Mouse (Mus musculus) CH12.LX (cell line): ENCODE measurements at regions not wholly inside any gene's neighbourhood (a gene's known extent, or its start where the extent isn't known, plus 50 kb on each side); places are given as distances from the start of the nearest gene placed in this dataset.

Source experiments
- DNase-seq: peaks from one replicate; pipeline ENCODE4 v3.0.0-alpha.2; 2013; ENCODE audit errors: extremely low read depth
- H3K27ac ChIP-seq: 2 replicates; pipeline ENCODE4 v1.5.1; 2012; ENCODE audit warnings: low read depth, mild to moderate bottlenecking, control low read depth, moderate library complexity; ENCODE audit not compliant: insufficient read depth
- H3K27me3 ChIP-seq: replicated peaks from 2 replicates; pipeline ENCODE3; 2012; ENCODE audit warnings: inconsistent platforms
- H3K36me3 ChIP-seq, 2 experiments: replicated peaks in 1 of 2; 2 replicates each; pipeline versions ENCODE3 to v1.6.1; 2012; ENCODE audit warnings: inconsistent platforms in 1 of 2, low read length in 1 of 2, mild to moderate bottlenecking in 1 of 2, mixed read lengths in 1 of 2, moderate library complexity in 1 of 2; ENCODE audit not compliant: control insufficient read depth in 1 of 2, insufficient read depth in 1 of 2
- H3K4me1 ChIP-seq, 2 experiments: 2 replicates each; pipeline ENCODE4 v1.6.1; 2012; ENCODE audit warnings: inconsistent platforms in 1 of 2, moderate library complexity in 1 of 2; ENCODE audit not compliant: insufficient read depth in 2 of 2, control insufficient read depth in 1 of 2
- H3K4me2 ChIP-seq: 2 replicates; pipeline ENCODE4 v1.6.1; 2012; ENCODE audit warnings: low read depth, mild to moderate bottlenecking, control low read depth; ENCODE audit not compliant: poor library complexity, insufficient read depth, severe bottlenecking
- H3K4me3 ChIP-seq, 3 experiments: fragments of 150-350 bp in 1 of 3; sonication (generic) in 1 of 3; replicated peaks in 1 of 3; 2 replicates each; pipeline versions ENCODE3 to v1.5.1; 2011 to 2012; ENCODE audit warnings: low read depth in 2 of 3, low read length in 2 of 3, mild to moderate bottlenecking in 2 of 3, moderate library complexity in 2 of 3, control low read depth in 1 of 3, improper control_type of control experiment in 1 of 3, inconsistent platforms in 1 of 3, mixed read lengths in 1 of 3; ENCODE audit not compliant: poor library complexity in 1 of 3
- H3K79me2 ChIP-seq: replicated peaks from 2 replicates; pipeline ENCODE4 v1.6.1; 2012; ENCODE audit warnings: mild to moderate bottlenecking, moderate library complexity; ENCODE audit not compliant: control insufficient read depth, poor library complexity, insufficient read depth, severe bottlenecking; ENCODE audit errors: extremely low read depth
- H3K9ac ChIP-seq: 2 replicates; pipeline ENCODE4 v1.6.1; 2012; ENCODE audit warnings: low read depth, mild to moderate bottlenecking, control low read depth, moderate library complexity; ENCODE audit not compliant: insufficient read depth
- H3K9me3 ChIP-seq: replicated peaks from 2 replicates; pipeline ENCODE3; 2012; ENCODE audit warnings: low read length, inconsistent platforms, mixed read lengths
- CHD2 ChIP-seq: IDR thresholded peaks from 2 replicates; pipeline ENCODE4 v1.6.1; 2011; ENCODE audit warnings: low read length, improper control_type of control experiment
- CTCF ChIP-seq, 2 experiments: IDR thresholded peaks in 1 of 2; conservative IDR thresholded peaks in 1 of 2; 2 replicates each; pipeline ENCODE4 v1.5.1; 2011 to 2012; ENCODE audit warnings: low read depth in 2 of 2, low read length in 2 of 2, improper control_type of control experiment in 1 of 2, inconsistent platforms in 1 of 2, mild to moderate bottlenecking in 1 of 2, moderate library complexity in 1 of 2
- E2F4 ChIP-seq: IDR thresholded peaks from 2 replicates; pipeline ENCODE4 v1.6.1; 2011; ENCODE audit warnings: low read depth, low read length, improper control_type of control experiment; ENCODE audit not compliant: insufficient replicate concordance
- ETS1 ChIP-seq: conservative IDR thresholded peaks from 2 replicates; pipeline ENCODE4 v1.6.1; 2012; ENCODE audit warnings: low read depth, mild to moderate bottlenecking, inconsistent platforms, low read length, improper control_type of control experiment, moderate library complexity
- GABPA ChIP-seq: IDR thresholded peaks from 2 replicates; pipeline ENCODE4 v1.6.1; 2012; ENCODE audit warnings: low read depth, low read length, improper control_type of control experiment, inconsistent platforms; ENCODE audit not compliant: insufficient replicate concordance
- HCFC1 ChIP-seq: IDR thresholded peaks from 2 replicates; pipeline ENCODE4 v1.6.1; 2012; ENCODE audit warnings: low read depth, mild to moderate bottlenecking, inconsistent platforms, low read length, improper control_type of control experiment
- IRF4 ChIP-seq: IDR thresholded peaks from 2 replicates; pipeline ENCODE4 v1.6.1; 2014; ENCODE audit warnings: low read depth, mild to moderate bottlenecking, inconsistent platforms, low read length, improper control_type of control experiment
- JUN ChIP-seq: IDR thresholded peaks from 2 replicates; pipeline ENCODE4 v1.6.1; 2011; ENCODE audit warnings: low read depth, mild to moderate bottlenecking, low read length, improper control_type of control experiment, moderate library complexity; ENCODE audit not compliant: insufficient read depth
- KAT2A ChIP-seq: IDR thresholded peaks from 2 replicates; pipeline ENCODE4 v1.6.1; 2012; ENCODE audit warnings: low read length, improper control_type of control experiment, inconsistent platforms; ENCODE audit not compliant: insufficient replicate concordance
- MEF2A ChIP-seq: IDR thresholded peaks from 2 replicates; pipeline ENCODE4 v1.6.1; 2014; ENCODE audit warnings: low read depth, mild to moderate bottlenecking, inconsistent platforms, low read length, improper control_type of control experiment, borderline replicate concordance
- PAX5 ChIP-seq: IDR thresholded peaks from 2 replicates; pipeline ENCODE4 v1.6.1; 2012; ENCODE audit warnings: low read length, inconsistent platforms, mixed read lengths
- POLR2A ChIP-seq: IDR thresholded peaks from 2 replicates; pipeline ENCODE4 v1.6.1; 2011; ENCODE audit warnings: low read depth, mild to moderate bottlenecking, improper control_type of control experiment, low read length
- RAD21 ChIP-seq: IDR thresholded peaks from 2 replicates; pipeline ENCODE4 v1.6.1; 2011; ENCODE audit warnings: low read depth, mild to moderate bottlenecking, low read length, improper control_type of control experiment, moderate library complexity
- RCOR1 ChIP-seq: conservative IDR thresholded peaks from 2 replicates; pipeline ENCODE4 v1.6.1; 2012; ENCODE audit warnings: low read depth, mild to moderate bottlenecking, inconsistent platforms, low read length, improper control_type of control experiment
- SIN3A ChIP-seq: IDR thresholded peaks from 2 replicates; pipeline ENCODE4 v1.6.1; 2012; ENCODE audit warnings: low read length, improper control_type of control experiment, inconsistent platforms
- SMC3 ChIP-seq: IDR thresholded peaks from 2 replicates; pipeline ENCODE4 v1.6.1; 2011; ENCODE audit warnings: low read depth, low read length, improper control_type of control experiment
- TBP ChIP-seq: conservative IDR thresholded peaks from 2 replicates; pipeline ENCODE4 v1.6.1; 2011; ENCODE audit warnings: low read depth, low read length, improper control_type of control experiment
- UBTF ChIP-seq: IDR thresholded peaks from 2 replicates; pipeline ENCODE4 v1.6.1; 2012; ENCODE audit warnings: low read depth, mild to moderate bottlenecking, inconsistent platforms, low read length, improper control_type of control experiment, moderate library complexity
- USF2 ChIP-seq: conservative IDR thresholded peaks from 2 replicates; pipeline ENCODE4 v1.6.1; 2011; ENCODE audit warnings: low read depth, low read length, improper control_type of control experiment
- ZMIZ1 ChIP-seq: IDR thresholded peaks from 2 replicates; pipeline ENCODE4 v1.6.1; 2012; ENCODE audit warnings: low read depth, mild to moderate bottlenecking, inconsistent platforms, low read length, improper control_type of control experiment
- ZNF384 ChIP-seq: IDR thresholded peaks from 2 replicates; pipeline ENCODE4 v1.6.1; 2012; ENCODE audit warnings: low read depth, low read length, improper control_type of control experiment, inconsistent platforms
- dilution Hi-C: fragments of 300-500 bp; cut with MboI; formaldehyde crosslinking; loops from 2 replicates; pipeline ENCODE4 v1.14.3; 2020; ENCODE audit warnings: low sequenced_read_pairs; ENCODE audit not compliant: extremely low pct_unique_long_range_greater_than_20kb, extremely low pct_ligation_motif_present
- in situ Hi-C: fragments of 300-500 bp; cut with MboI; formaldehyde crosslinking; loops from 3 replicates; pipeline ENCODE4 v1.14.3; 2019; ENCODE audit warnings: low sequenced_read_pairs, low pct_ligation_motif_present, low pct_unique_long_range_greater_than_20kb, mixed read lengths

DNA sequence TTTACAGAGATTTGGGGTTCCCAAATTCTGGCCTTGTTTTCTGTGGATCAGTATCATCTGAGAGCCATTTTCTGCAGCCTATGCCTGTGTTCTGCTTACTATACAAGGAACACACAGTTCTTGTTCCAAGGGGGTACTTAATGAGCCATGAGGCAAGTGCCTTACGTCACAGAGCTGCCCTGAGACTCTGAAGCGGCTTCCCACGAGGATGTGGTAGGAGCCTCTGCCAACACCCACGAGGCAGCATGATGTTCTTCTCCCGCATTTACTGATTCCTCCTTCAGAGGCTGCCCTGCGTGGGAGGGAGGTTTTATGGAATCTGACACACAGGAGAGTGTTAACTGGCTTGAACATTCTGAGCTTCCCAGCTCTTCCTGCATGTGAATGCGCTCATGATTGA lies 101.4 kb upstream of the Tbl1x start:
- Histone ChIP-seq H3K27ac (no peak overlapping the region), H3K9ac (no peak overlapping the region), H3K9me3 (no peaks in the 10 kb centered on the region), H3K4me3 (no peak overlapping the region), H3K79me2 (no peaks in the 10 kb centered on the region), H3K27me3 (no peaks in the 10 kb centered on the region), H3K4me2 (no peak overlapping the region), H3K4me1 (no peaks in the 10 kb centered on the region), H3K36me3 (no peaks in the 10 kb centered on the region)
- TF ChIP-seq MEF2A (no peak), KAT2A (no peak), ZMIZ1 (no peak), CTCF (conservative IDR thresholded peaks at IDR 0.05 in 1 of 2, IDR thresholded peaks at IDR 0.05 in 1 of 2; ENCODE audit: low read depth in 2 of 2, low read length in 2 of 2) (no peak), POLR2A (no peak), SIN3A (no peak), UBTF (no peak), CHD2 (no peak), GABPA (no peak), SMC3 (no peak), ZNF384 (no peak), USF2 (no peak), TBP (no peak), E2F4 (no peak), JUN (no peak), ETS1 (no peak), HCFC1 (no peak), RAD21 (no peak)
- in situ Hi-C loops = no loop called here
- DNase-seq = no peak
- dilution Hi-C loops = no loop called here

DNA sequence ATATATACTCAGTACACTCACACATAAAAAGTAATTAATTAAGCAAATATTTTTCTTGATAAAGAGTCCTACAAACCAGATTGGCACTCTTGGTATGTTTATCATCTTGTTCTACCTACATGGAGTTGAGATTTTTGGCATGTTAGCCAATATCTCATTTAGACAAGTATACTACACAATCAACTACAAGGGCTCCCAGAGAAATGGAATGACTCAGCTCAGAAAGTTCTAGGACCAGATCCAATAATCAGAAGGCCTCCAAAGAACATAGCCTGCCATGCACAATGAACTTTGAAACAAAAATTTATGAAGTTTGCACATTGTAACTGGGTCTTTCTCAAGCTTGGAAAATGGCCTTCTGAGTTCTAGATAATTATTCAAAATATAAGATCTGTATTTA lies 100.0 kb upstream of the Tbl1x start:
- H3K27me3 ChIP-seq = no peaks in the 10 kb centered on the region
- in situ Hi-C loops = no loop called here
- TF ChIP-seq RCOR1 = no peak
- TF ChIP-seq GABPA = no peak
- TF ChIP-seq CTCF (conservative IDR thresholded peaks at IDR 0.05 in 1 of 2, IDR thresholded peaks at IDR 0.05 in 1 of 2; ENCODE audit: low read depth in 2 of 2, low read length in 2 of 2) = no peak
- no peak for TF ChIP-seq PAX5
- TF ChIP-seq IRF4 = no peak
- no peak for TF ChIP-seq KAT2A
- TF ChIP-seq POLR2A = no peak
- H3K79me2 ChIP-seq = no peaks in the 10 kb centered on the region
- H3K9ac ChIP-seq = no peak overlapping the region
- no peaks in the 10 kb centered on the region for H3K9me3 ChIP-seq
- dilution Hi-C loops = no loop called here
- no peak for DNase-seq
- no peaks in the 10 kb centered on the region for H3K36me3 ChIP-seq
- no peak overlapping the region for H3K4me3 ChIP-seq
- H3K4me2 ChIP-seq = no peak overlapping the region
- no peak overlapping the region for H3K27ac ChIP-seq
- H3K4me1 ChIP-seq = no peaks in the 10 kb centered on the region
